Mouse (Mus musculus) megakaryocyte, embryonic 14.5 days (primary cell): ENCODE measurements around the gene Chid1.
A peak's percentile ranks its signal among the peaks of the same experiment; 100 is the strongest.

Experiments used
- FLI1 ChIP-seq: IDR thresholded peaks from 2 replicates; pipeline ENCODE4 v1.6.1; 2012; ENCODE audit warnings: low read length, inconsistent platforms, mixed read lengths
- GATA1 ChIP-seq: IDR thresholded peaks from 3 replicates; pipeline ENCODE4 v1.6.1; 2012; ENCODE audit warnings: mixed read lengths, low read length, inconsistent platforms, borderline replicate concordance

- no peak for TF ChIP-seq GATA1
- peak; percentile 78; the same call in 1 of the 2 replicates for TF ChIP-seq FLI1
These were observed at the start of gene Chid1 for GRCm38 (mm10) chr7:141539556-141540311.
